Mouse (Mus musculus): Measurements from ENCODE around the gene Hsf5.

DNA sequence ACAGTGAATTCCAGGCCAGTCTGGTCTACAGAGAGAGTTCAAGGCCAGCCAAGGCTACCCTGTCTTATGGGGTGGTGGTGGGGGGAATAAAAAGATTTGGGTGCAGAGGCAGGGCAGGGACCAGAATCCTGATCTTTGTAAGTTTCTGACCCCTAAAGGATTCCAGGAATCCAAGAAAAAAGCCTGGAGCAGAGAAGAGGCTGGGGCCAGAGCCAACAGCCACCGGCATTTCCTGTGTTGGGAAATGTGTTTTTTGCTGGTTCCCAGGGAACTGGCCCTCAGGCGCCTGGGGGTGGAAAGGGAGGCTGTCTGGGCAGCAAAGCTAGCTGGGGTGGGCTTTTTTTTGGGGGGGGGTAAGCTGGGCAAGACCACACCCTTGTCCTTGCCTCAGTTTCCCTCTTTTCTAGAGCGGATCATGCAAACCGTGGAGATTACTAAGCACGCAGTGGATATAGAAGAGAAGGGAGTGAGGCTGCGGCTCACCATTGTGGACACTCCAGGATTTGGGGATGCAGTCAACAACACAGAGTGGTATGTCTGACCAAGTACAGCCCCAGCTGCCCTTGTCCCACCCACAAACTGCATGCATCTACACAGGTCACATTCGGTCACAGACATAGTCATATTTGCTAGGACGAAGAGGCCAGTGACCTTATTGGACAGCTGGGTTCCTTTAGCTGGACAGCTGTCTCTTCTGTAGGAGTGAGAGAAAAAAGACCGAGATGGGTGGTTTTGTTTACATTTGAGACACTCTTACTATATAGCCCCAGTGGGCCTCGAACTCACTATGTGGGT is 32.1 kb upstream of the Hsf5 start:
- TF ChIP-seq CTCF (IDR thresholded peaks at IDR 0.05; ENCODE audit: low read depth, low read length) (no peak), POLR2A (IDR thresholded peaks at IDR 0.05; ENCODE audit: extremely low read depth, insufficient read depth, low read length) (no peak)

Data from liver, adult 2 months (tissue).